In genomic region chr6:91286624-91287023, GRCm38 (mm10) we compare ENCODE assay signal across 7 mouse cellular contexts.
A peak's percentile ranks its signal among the peaks of the same experiment; 100 is the strongest.
DNase-seq lines count a peak whose midpoint lies in the region; ATAC-seq lines count a peak whose summit lies in the region.

No protein-coding gene starts in this region.

- no peaks in the 10 kb centered on the region for H3K36me3 ChIP-seq in limb, embryonic 10.5 days
- no peaks in the 10 kb centered on the region for H3K36me3 ChIP-seq in midbrain, embryonic 16.5 days (ENCODE audit: control insufficient read depth, insufficient read depth, low read length)

- peaks cover 19% of the 10 kb centered on the region for H3K4me1 ChIP-seq in limb, embryonic 10.5 days
- peaks cover 24% of the 10 kb centered on the region for H3K4me1 ChIP-seq in midbrain, embryonic 16.5 days (ENCODE audit: control insufficient read depth, insufficient read depth, low read length)

- DNase-seq in R1 (ENCODE audit: low read depth, low spot score): peak; percentile 88
- DNase-seq in cerebellum, adult 8-10 months: peak; percentile 93
- peak; percentile 74 to 83 for DNase-seq in frontal cortex, postnatal 25 days (ENCODE audit: low spot score in 2 of 2)
- peak; percentile 78 for DNase-seq in kidney, adult 18-20 months
- DNase-seq in limb, embryonic 10.5 days (ENCODE audit: low spot score): peak; percentile 92
- peak; percentile 27 to 46 for DNase-seq in spleen, postnatal 14 days (ENCODE audit: low spot score in 2 of 2)

- no peak overlapping the region for H3K4me3 ChIP-seq in limb, embryonic 10.5 days
- H3K4me3 ChIP-seq in midbrain, embryonic 16.5 days (ENCODE audit: low read depth, low read length): no peak overlapping the region

- peak overlapping the region; percentile 72 for H3K4me2 ChIP-seq in midbrain, embryonic 16.5 days (ENCODE audit: low read length)

- no peak overlapping the region for H3K27ac ChIP-seq in limb, embryonic 10.5 days
- H3K27ac ChIP-seq in midbrain, embryonic 16.5 days (ENCODE audit: low read length): no peak overlapping the region

- ATAC-seq in midbrain, embryonic 16.5 days: peak; percentile 19; the same call in 1 of the 2 replicates

- H3K9ac ChIP-seq in midbrain, embryonic 16.5 days (ENCODE audit: low read depth, low read length): no peak overlapping the region; the same call in 1 of the 2 replicates

- no peaks in the 10 kb centered on the region for H3K9me3 ChIP-seq in limb, embryonic 10.5 days (replicated peaks)
- no peaks in the 10 kb centered on the region for H3K9me3 ChIP-seq in midbrain, embryonic 16.5 days (replicated peaks; ENCODE audit: control insufficient read depth, low read length, poor library complexity, severe bottlenecking)

- WGBS in limb, embryonic 10.5 days: 5% methylated on average over 15 of the region's 15 CpGs
- whole genome bisulfite sequencing in midbrain, embryonic 16.5 days: 1% methylated on average over 15 of the region's 15 CpGs

- peaks cover 98% of the 10 kb centered on the region for H3K27me3 ChIP-seq in limb, embryonic 10.5 days (ENCODE audit: low read depth, poor library complexity, severe bottlenecking)
- H3K27me3 ChIP-seq in midbrain, embryonic 16.5 days (ENCODE audit: control insufficient read depth, insufficient read depth, low read depth, low read length): no peaks in the 10 kb centered on the region

Comparison
In these comparisons a context has a peak if more than half of its experiments do, and no peak if none do; other contexts are left out.
1. DNase-seq: peak in every context shown above with its lines; median percentile 93 in cerebellum, adult 8-10 months; 92 in limb, embryonic 10.5 days; 88 in R1; 78 in frontal cortex, postnatal 25 days; 78 in kidney, adult 18-20 months; 36 in spleen, postnatal 14 days.